Mouse (Mus musculus): ENCODE measurements around the gene Cxcl17. TPM values are rescaled to one million over a fixed set of nuclear protein-coding genes. Genes with fewer than 3 reads are reported as not detected.

Gene Cxcl17
- polyA plus RNA-seq, 1 experiment from 2014 or later = not detected

- Histone ChIP-seq H3K79me2 (ENCODE audit: inconsistent target) (no peaks in the 10 kb centered on the region), H3K4me3 (ENCODE audit: inconsistent target) (no peak overlapping the region), H3K36me3 (ENCODE audit: inconsistent target) (peaks cover 44% of the 10 kb centered on the region), H3K27ac (no peak overlapping the region)
- WGBS (ENCODE audit: missing documents) = 33% methylated on average over 38 of the region's 42 CpGs
These were observed 32.9 kb downstream of the Cxcl17 start for GRCm38 (mm10) chr7:25379551-25380351.

- 85% methylated on average over 12 of the region's 13 CpGs for WGBS (ENCODE audit: missing documents)
- Histone ChIP-seq H3K79me2 (ENCODE audit: inconsistent target) (no peaks in the 10 kb centered on the region), H3K36me3 (ENCODE audit: inconsistent target) (peaks cover 31% of the 10 kb centered on the region), H3K27ac (no peak overlapping the region), H3K4me3 (ENCODE audit: inconsistent target) (no peak overlapping the region)
These were observed 34.2 kb downstream of the Cxcl17 start for GRCm38 (mm10) chr7:25378181-25379100.

DNA sequence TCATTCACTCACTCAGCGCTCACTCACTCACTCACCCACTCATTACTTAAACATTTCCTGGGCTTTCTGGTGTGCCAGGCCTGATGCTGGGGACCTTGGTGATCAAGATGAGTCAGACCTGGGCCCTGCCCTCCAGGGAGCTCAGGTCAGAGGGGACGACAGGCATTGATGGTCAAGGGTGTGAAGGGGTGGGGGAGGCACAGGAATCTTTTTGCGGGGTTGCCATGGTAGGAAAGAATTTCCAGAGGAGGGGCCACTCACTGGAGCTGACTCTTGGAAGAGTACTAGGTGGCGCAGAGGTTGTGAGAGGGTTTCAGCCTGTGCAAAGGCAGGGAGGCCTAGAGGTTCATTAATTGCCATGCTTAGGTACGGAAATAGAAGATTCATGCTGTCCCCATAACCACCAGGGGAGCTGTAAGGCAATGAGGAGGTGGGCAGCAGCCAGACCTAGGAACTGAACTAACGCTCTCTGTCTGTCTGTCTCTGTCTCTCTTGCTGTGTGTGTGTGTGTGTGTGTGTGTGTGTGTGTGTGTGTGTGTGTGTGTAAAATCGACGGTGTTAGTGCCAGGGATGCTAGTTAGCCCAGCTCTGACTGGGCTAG lies 35.5 kb downstream of the Cxcl17 start:
- WGBS (ENCODE audit: missing documents) = 77% methylated on average over 7 of the region's 8 CpGs
- no peak overlapping the region for H3K4me3 ChIP-seq (ENCODE audit: inconsistent target)

DNA sequence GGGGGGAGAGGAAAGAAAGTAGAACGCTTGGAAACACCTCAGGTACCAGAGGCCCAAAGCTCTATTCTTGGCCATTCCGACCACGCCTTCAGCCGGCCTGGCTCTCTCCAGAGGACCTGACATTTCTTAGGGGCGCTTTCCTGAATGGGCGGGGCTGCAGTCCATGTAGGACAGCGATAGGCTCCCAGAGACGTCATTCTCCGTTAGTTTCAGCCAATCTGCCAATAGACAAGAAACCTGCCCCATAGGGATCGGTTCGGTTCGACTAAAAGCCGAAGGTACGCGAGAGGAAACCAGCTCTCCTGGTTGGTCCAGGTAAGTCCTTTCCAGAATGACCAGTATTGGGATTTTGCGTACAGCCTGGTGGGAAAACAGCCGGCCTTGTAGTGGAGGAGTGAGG lies 36.1 kb downstream of the Cxcl17 start:
- peaks cover 14% of the 10 kb centered on the region for H3K36me3 ChIP-seq (ENCODE audit: inconsistent target)
- H3K27ac ChIP-seq = no peak overlapping the region
- H3K4me3 ChIP-seq (ENCODE audit: inconsistent target) = no peak overlapping the region
- 24% methylated on average over 17 of the region's 17 CpGs for WGBS (ENCODE audit: missing documents)
- H3K79me2 ChIP-seq (ENCODE audit: inconsistent target) = no peaks in the 10 kb centered on the region

More for the DNA sequence above, 35.5 kb downstream of the Cxcl17 start:
- H3K36me3 ChIP-seq (ENCODE audit: inconsistent target) = peaks cover 20% of the 10 kb centered on the region
- no peaks in the 10 kb centered on the region for H3K79me2 ChIP-seq (ENCODE audit: inconsistent target)
- no peak overlapping the region for H3K27ac ChIP-seq

DNA sequence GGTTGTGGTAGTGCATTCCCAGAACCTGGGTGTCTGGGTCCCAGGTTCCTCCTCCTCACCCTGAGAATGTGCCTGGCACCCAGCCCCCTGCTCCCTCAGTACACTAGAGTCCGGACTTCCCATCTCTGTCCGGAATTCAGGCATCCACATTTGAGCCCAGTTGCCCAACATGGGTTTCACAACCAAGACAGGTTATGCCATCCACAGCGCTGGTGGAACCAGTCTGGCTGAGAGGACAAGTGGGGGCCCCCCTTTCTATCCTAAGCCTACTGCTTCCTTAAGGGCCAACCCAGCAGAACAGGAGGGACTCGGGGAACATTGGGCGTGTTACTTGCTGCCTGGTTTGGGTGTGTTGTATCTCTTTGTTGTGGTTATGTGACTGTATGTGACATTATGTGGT lies 40.2 kb downstream of the Cxcl17 start:
- no peak overlapping the region for H3K27ac ChIP-seq
- H3K4me3 ChIP-seq (ENCODE audit: inconsistent target) = no peak overlapping the region
- H3K79me2 ChIP-seq (ENCODE audit: inconsistent target) = no peaks in the 10 kb centered on the region
- 56% methylated on average over 5 of the region's 5 CpGs for WGBS (ENCODE audit: missing documents)
- H3K36me3 ChIP-seq (ENCODE audit: inconsistent target) = no peaks in the 10 kb centered on the region

GRCm38 (mm10) chr7:25369058-25369749 lies 43.5 kb downstream of the Cxcl17 start, which contains the start of gene Cnfn:
Cnfn (minus strand) TSS chr7:25369724.
- no peaks in the 10 kb centered on the region for H3K36me3 ChIP-seq (ENCODE audit: inconsistent target)
- H3K4me3 ChIP-seq (ENCODE audit: inconsistent target) = no peak within 1 kb of the TSS
- H3K27ac ChIP-seq = no peak within 1 kb of the TSS
- H3K79me2 ChIP-seq (ENCODE audit: inconsistent target) = no peaks in the 10 kb centered on the region
- WGBS (ENCODE audit: missing documents) = 79% methylated on average over 12 of the region's 12 CpGs

- no peaks in the 10 kb centered on the region for H3K79me2 ChIP-seq (ENCODE audit: inconsistent target)
- H3K4me3 ChIP-seq (ENCODE audit: inconsistent target) = no peak overlapping the region
- no peak overlapping the region for H3K27ac ChIP-seq
- WGBS (ENCODE audit: missing documents) = 24% methylated on average over 12 of the region's 12 CpGs
- H3K36me3 ChIP-seq (ENCODE audit: inconsistent target) = no peaks in the 10 kb centered on the region
These were observed 44.4 kb downstream of the Cxcl17 start for GRCm38 (mm10) chr7:25368333-25368732.

DNA sequence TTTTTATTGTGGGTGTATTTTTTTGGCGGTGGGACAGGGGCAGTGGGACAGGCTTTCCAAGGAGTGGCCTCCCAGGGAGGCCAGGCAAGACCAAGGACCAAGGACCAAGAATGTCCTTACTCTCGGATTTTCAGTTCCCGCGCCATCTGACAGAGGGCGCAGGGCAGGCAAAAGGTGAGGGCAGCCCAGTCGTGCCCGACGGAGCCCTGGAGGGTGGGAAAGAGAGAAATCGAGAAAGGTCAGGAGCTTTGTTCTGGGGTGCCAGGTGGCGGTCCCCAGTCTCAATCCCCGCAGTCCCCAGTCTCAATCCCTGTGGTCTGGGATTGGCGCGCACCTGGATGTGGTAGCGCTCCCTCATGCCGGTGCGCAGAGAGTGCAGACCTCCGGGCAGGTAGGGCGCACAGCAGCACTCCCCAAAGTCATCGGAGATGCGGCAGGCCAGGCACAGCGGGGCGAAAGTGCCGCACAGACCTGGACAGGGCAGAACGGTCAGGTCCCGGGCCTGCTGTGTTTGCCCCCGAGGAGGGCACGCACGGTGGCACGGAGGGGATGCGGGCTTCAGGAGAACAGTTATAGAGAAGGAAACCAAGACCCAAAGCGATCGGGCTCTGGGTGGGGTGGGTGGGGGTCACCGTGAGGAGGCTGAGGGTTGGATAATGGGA lies 44.9 kb downstream of the Cxcl17 start:
- H3K36me3 ChIP-seq (ENCODE audit: inconsistent target) = no peaks in the 10 kb centered on the region
- 5% methylated on average over 27 of the region's 33 CpGs for WGBS (ENCODE audit: missing documents)

DNA sequence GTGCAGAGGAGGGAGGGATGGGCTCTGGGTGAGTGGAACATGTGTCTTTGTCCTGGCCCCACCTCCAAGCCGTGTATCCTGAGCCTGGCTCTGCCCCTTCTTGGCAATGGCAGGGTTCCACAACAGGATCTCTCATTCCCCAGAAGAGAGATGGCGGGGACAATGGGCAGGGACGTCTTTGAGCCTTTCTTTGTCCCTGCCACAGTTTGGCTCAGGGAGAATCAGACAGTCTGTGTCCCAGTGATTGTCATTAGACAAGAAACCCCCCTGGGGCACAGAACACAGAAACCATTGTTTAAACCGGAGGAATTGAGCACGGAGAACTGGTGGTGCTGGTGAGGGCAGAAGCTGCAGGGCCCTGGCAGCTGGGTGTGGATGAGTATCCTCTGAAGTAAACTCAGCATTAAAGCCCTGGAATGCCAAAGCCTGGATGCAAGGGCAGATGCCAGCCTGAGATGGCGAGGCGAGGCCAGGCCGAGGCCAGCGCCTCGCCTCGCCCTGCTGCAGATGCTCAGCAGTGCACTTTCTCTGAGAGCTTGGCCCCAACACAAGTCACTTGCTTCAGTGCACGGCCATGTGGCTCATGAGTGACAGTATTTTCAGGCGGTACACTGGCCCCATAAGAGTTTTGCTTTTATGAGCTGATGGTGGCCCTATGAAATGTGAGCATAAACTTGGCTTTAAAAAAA lies 46.6 kb downstream of the Cxcl17 start:
- H3K79me2 ChIP-seq (ENCODE audit: inconsistent target) = no peaks in the 10 kb centered on the region
- H3K36me3 ChIP-seq (ENCODE audit: inconsistent target) = no peaks in the 10 kb centered on the region
- 67% methylated on average over 13 of the region's 13 CpGs for WGBS (ENCODE audit: missing documents)
- no peak overlapping the region for H3K4me3 ChIP-seq (ENCODE audit: inconsistent target)
- no peak overlapping the region for H3K27ac ChIP-seq

More for the DNA sequence above, 44.9 kb downstream of the Cxcl17 start:
- H3K27ac ChIP-seq = no peak overlapping the region
- H3K4me3 ChIP-seq (ENCODE audit: inconsistent target) = no peak overlapping the region
- no peaks in the 10 kb centered on the region for H3K79me2 ChIP-seq (ENCODE audit: inconsistent target)

DNA sequence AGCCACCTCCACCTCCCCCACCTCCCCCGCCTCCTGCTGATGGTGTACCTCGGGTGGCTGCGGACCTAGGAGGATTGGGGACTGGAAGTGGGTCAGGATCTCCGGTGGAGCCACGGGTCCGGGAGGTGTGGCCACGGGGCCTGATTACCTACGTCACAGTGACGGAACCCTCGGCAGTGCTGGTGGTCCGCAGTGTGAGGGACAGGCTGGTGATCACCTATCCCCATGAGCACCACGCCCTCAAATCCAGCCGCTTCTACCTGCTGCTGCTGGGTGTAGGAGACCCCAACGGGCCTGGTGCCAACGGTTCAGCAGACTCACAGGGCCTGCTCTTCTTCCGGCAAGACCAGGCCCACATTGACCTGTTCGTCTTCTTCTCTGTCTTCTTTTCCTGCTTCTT lies 49.1 kb downstream of the Cxcl17 start:
- WGBS (ENCODE audit: missing documents) = 93% methylated on average over 14 of the region's 17 CpGs
- no peaks in the 10 kb centered on the region for H3K79me2 ChIP-seq (ENCODE audit: inconsistent target)
- H3K36me3 ChIP-seq (ENCODE audit: inconsistent target) = no peaks in the 10 kb centered on the region
- H3K27ac ChIP-seq = no peak overlapping the region
- H3K4me3 ChIP-seq (ENCODE audit: inconsistent target) = no peak overlapping the region

DNA sequence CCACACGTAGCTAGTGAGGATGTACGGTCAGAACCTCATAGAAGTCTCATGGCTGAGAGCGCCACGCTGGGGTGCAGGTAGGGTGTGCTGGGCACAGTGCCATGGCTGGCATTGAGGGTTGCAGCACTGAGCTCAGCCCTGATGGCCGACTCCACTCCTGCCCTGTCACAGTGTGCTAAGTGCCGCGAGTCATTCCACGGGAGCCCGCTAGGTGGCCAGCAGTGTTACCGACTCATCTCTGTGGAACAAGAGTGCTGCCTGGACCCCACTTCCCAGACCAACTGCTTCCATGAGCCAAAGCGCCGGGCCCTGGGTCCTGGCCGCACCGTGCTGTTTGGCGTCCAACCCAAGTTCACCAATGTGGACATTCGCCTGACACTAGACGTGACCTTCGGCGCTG lies 49.5 kb downstream of the Cxcl17 start:
- Histone ChIP-seq H3K27ac (no peak overlapping the region), H3K36me3 (ENCODE audit: inconsistent target) (no peaks in the 10 kb centered on the region), H3K79me2 (ENCODE audit: inconsistent target) (no peaks in the 10 kb centered on the region), H3K4me3 (ENCODE audit: inconsistent target) (no peak overlapping the region)
- WGBS (ENCODE audit: missing documents) = 94% methylated on average over 15 of the region's 19 CpGs

GRCm38 (mm10) chr7:25358721-25359206 lies 53.9 kb downstream of the Cxcl17 start:
- Histone ChIP-seq H3K79me2 (ENCODE audit: inconsistent target) (no peaks in the 10 kb centered on the region), H3K36me3 (ENCODE audit: inconsistent target) (no peaks in the 10 kb centered on the region), H3K27ac (no peak overlapping the region), H3K4me3 (ENCODE audit: inconsistent target) (no peak overlapping the region)
- WGBS (ENCODE audit: missing documents) = 90% methylated on average over 17 of the region's 19 CpGs

Data from macrophage (primary cell).